ENCODE assay signal across 8 mouse cellular contexts in genomic region chr13:55213138-55213806, GRCm38 (mm10). TPM values are rescaled to one million over a fixed set of nuclear protein-coding genes. Genes with fewer than 3 reads are reported as not detected.
DNase-seq lines count a peak whose midpoint lies in the region; ATAC-seq lines count a peak whose summit lies in the region.

No protein-coding gene starts in this region.

- peak overlapping the region; percentile 98 for H3K27ac ChIP-seq in kidney, embryonic 15.5 days
- peak overlapping the region; percentile 75 for H3K27ac ChIP-seq in brown adipose tissue, adult 24 weeks (replicated peaks; ENCODE audit: low read depth, low read length)
- H3K27ac ChIP-seq in hindbrain, embryonic 14.5 days: peak overlapping the region; percentile 98
- peak overlapping the region; percentile 97 for H3K27ac ChIP-seq in midbrain, embryonic 14.5 days (replicated peaks; ENCODE audit: low read depth, low read length)

- no peak for DNase-seq in kidney, postnatal 25 days
- no peak for DNase-seq in hindbrain, embryonic 14.5 days (ENCODE audit: low spot score)
- no peak for DNase-seq in midbrain, embryonic 14.5 days
- DNase-seq in right cerebral cortex, postnatal 25 days: no peak
- DNase-seq in spleen, postnatal 10 days (ENCODE audit: low spot score in 2 of 2): no peak

- H3K9me3 ChIP-seq in kidney, embryonic 15.5 days (replicated peaks): no peaks in the 10 kb centered on the region
- no peaks in the 10 kb centered on the region for H3K9me3 ChIP-seq in hindbrain, embryonic 14.5 days (ENCODE audit: control insufficient read depth, low read length)
- no peaks in the 10 kb centered on the region for H3K9me3 ChIP-seq in midbrain, embryonic 14.5 days (ENCODE audit: control insufficient read depth, low read length)

- H3K4me3 ChIP-seq in kidney, embryonic 15.5 days (replicated peaks): peak overlapping the region; percentile 80
- H3K4me3 ChIP-seq in brown adipose tissue, adult 24 weeks (ENCODE audit: insufficient read depth, low read depth, low read length): peak overlapping the region; percentile 86
- H3K4me3 ChIP-seq in hindbrain, embryonic 14.5 days (replicated peaks; ENCODE audit: low read length): peak overlapping the region; percentile 83
- peak overlapping the region; percentile 79 for H3K4me3 ChIP-seq in midbrain, embryonic 14.5 days (replicated peaks; ENCODE audit: low read depth, low read length)

- WGBS in kidney, embryonic 15.5 days: 49% methylated on average over 10 of the region's 10 CpGs
- WGBS in hindbrain, embryonic 14.5 days: 58% methylated on average over 10 of the region's 10 CpGs
- 54% methylated on average over 10 of the region's 10 CpGs for WGBS in midbrain, embryonic 14.5 days

- H3K9ac ChIP-seq in kidney, embryonic 15.5 days: peak overlapping the region; percentile 96
- H3K9ac ChIP-seq in hindbrain, embryonic 14.5 days: peak overlapping the region; percentile 87
- H3K9ac ChIP-seq in midbrain, embryonic 14.5 days (replicated peaks; ENCODE audit: low read length): peak overlapping the region; percentile 94

- H3K4me2 ChIP-seq in kidney, embryonic 15.5 days: peak overlapping the region; percentile 85
- peak overlapping the region; percentile 89 for H3K4me2 ChIP-seq in hindbrain, embryonic 14.5 days (replicated peaks)
- peak overlapping the region; percentile 90 for H3K4me2 ChIP-seq in midbrain, embryonic 14.5 days (ENCODE audit: low read length)

- no peaks in the 10 kb centered on the region for H3K27me3 ChIP-seq in kidney, embryonic 15.5 days
- no peaks in the 10 kb centered on the region for H3K27me3 ChIP-seq in hindbrain, embryonic 14.5 days (ENCODE audit: control insufficient read depth, insufficient read depth, low read length)
- no peaks in the 10 kb centered on the region for H3K27me3 ChIP-seq in midbrain, embryonic 14.5 days (ENCODE audit: control insufficient read depth, insufficient read depth, low read length)

- no peak for ATAC-seq in kidney, embryonic 15.5 days (replicated peaks; ENCODE audit: low FRiP score)
- ATAC-seq in hindbrain, embryonic 14.5 days (ENCODE audit: low FRiP score): no peak
- no peak for ATAC-seq in midbrain, embryonic 14.5 days (ENCODE audit: low FRiP score, low TSS enrichment)
- no peak for ATAC-seq in granulocyte monocyte progenitor cell, adult 5-6 weeks (replicated peaks; ENCODE audit: poor library complexity, severe bottlenecking)

- peaks cover 70% of the 10 kb centered on the region for H3K4me1 ChIP-seq in kidney, embryonic 15.5 days
- H3K4me1 ChIP-seq in brown adipose tissue, adult 24 weeks (ENCODE audit: control insufficient read depth, insufficient read depth, insufficient read length, low read length): peaks cover 15% of the 10 kb centered on the region
- H3K4me1 ChIP-seq in hindbrain, embryonic 14.5 days (replicated peaks; ENCODE audit: control insufficient read depth, insufficient read depth, low read length): peaks cover 62% of the 10 kb centered on the region
- H3K4me1 ChIP-seq in midbrain, embryonic 14.5 days (ENCODE audit: control insufficient read depth, insufficient read depth, low read length): peaks cover 54% of the 10 kb centered on the region

- peaks cover 44% of the 10 kb centered on the region for H3K36me3 ChIP-seq in kidney, embryonic 15.5 days
- H3K36me3 ChIP-seq in hindbrain, embryonic 14.5 days (replicated peaks; ENCODE audit: control insufficient read depth, insufficient read depth): peaks cover 42% of the 10 kb centered on the region
- H3K36me3 ChIP-seq in midbrain, embryonic 14.5 days (ENCODE audit: control insufficient read depth, insufficient read depth, low read length): peaks cover 41% of the 10 kb centered on the region

RNA-seq across cellular contexts. Expression of gene Nsd1, which starts 3.7 kb away (rescaled TPM):
- 65.1 and 66.9 TPM in 2 replicates for polyA plus RNA-seq in kidney, embryonic 15.5 days (2015; fragmentation: Nextera tagmentation; extraction: Ambion mirVana)
- 24.0 and 34.1 TPM in 2 replicates for polyA plus RNA-seq in brown adipose tissue, adult 24 weeks (2012; ENCODE audit: insufficient read depth, insufficient read length, missing spikeins)
- polyA plus RNA-seq in hindbrain, embryonic 14.5 days (2014; fragmentation: Nextera tagmentation; extraction: Ambion mirVana): 53.9 and 70.7 TPM in 2 replicates
- polyA plus RNA-seq in midbrain, embryonic 14.5 days (2014; fragmentation: Nextera tagmentation; extraction: Ambion mirVana): 72.6 and 76.6 TPM in 2 replicates
- total RNA-seq in granulocyte monocyte progenitor cell, adult 5-6 weeks (2014; fragmentation: Nextera tagmentation): 105 and 147 TPM in 2 replicates
- 84.2 and 93.6 TPM in 2 replicates for total RNA-seq in granulocyte monocyte progenitor cell, adult 5-6 weeks (2017)
